Mouse (Mus musculus) C2C12 (cell line): ENCODE measurements around the gene Sh2b3.

Experiments
- CEBPB ChIP-seq: IDR thresholded peaks from one replicate; pipeline ENCODE4 v1.6.1; 2011; ENCODE audit warnings: low read depth, mild to moderate bottlenecking, control low read depth, moderate library complexity
- CTCF ChIP-seq: IDR thresholded peaks from one replicate; pipeline ENCODE4 v1.5.1; 2011; ENCODE audit not compliant: control insufficient read depth, insufficient read depth, insufficient read length
- MYOG ChIP-seq: IDR thresholded peaks from one replicate; pipeline ENCODE4 v1.6.1; 2011; ENCODE audit not compliant: control insufficient read depth, insufficient read length; ENCODE audit errors: extremely low read depth
- USF1 ChIP-seq: IDR thresholded peaks from one replicate; pipeline ENCODE4 v1.6.1; 2011; ENCODE audit warnings: low read depth, mild to moderate bottlenecking, control low read depth, moderate library complexity

DNA sequence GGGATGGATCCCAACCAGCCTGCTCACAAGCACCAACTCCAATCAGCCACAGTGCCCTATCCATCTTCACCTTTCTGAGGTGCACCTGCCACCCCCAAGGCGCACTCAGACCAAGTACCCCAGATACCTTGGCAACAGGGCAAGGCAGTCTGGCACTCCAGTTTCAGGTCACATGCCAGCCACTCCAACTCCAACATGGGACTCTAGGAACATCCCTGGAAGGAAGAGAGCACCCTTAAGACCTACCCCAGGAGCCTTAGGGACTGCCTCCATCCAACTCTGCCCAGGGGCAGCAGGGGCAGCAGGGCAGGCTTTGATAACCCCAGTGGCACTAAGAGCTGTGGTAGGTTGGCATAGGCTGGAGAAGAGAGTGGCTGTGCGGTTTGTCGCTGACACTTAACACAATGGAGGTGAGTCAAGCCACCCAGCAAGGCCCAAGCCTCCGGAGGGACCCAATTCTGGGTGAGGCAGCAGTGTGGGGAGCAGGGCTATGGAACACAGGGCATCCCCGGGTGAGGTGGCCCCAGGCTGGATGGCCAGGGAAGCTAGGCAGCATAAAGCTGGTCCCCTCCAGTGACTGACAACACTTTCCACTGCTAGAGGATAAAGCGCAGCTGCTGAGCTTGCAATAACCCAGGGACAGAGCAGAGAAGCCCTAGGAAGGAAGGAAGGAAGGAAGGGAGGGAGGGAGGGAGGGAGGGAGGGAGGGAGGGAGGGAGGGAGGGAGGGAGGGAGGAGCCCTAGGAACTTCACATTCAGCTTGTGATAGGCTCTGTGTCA lies 4.9 kb downstream of the Sh2b3 start:
- TF ChIP-seq CTCF (no peak), MYOG (no peak), CEBPB (no peak), USF1 (no peak)
